Mouse (Mus musculus) thymus, postnatal 36 days (tissue): Measurements from ENCODE around the gene Prkch.

Source experiments
- DNase-seq, 2 experiments: peaks; one replicate each; pipeline ENCODE4 v3.0.0; 2022; ENCODE audit warnings: mixed read lengths in 2 of 2

Prkch gene

DNA sequence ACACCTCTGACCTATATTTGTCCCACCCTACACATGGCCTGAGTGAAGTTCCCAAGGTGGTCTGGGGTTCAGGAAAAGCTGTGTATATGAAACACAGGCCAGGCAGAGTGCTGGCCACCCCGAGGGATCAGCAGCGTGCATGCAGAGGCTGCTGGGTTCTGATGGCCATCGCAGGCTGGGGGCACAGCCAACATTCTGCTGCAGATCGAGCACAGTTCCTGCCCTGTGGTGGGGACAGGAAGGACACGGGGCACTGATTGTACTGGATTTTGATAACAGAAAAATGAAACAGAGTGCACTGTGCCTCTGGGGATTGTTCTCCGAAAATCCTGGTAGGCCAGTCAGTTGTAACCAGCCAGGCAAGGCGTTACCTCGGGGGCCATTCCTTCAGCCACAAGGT lies 181.6 kb downstream of the Prkch start:
- no peak for DNase-seq

GRCm38 (mm10) chr12:73768788-73769187 lies 184.2 kb downstream of the Prkch start:
- no peak for DNase-seq

- no peak for DNase-seq
These were observed 184.9 kb downstream of the Prkch start for GRCm38 (mm10) chr12:73769536-73769935.

- no peak for DNase-seq
These were observed 186.2 kb downstream of the Prkch start for GRCm38 (mm10) chr12:73770771-73771170.

DNA sequence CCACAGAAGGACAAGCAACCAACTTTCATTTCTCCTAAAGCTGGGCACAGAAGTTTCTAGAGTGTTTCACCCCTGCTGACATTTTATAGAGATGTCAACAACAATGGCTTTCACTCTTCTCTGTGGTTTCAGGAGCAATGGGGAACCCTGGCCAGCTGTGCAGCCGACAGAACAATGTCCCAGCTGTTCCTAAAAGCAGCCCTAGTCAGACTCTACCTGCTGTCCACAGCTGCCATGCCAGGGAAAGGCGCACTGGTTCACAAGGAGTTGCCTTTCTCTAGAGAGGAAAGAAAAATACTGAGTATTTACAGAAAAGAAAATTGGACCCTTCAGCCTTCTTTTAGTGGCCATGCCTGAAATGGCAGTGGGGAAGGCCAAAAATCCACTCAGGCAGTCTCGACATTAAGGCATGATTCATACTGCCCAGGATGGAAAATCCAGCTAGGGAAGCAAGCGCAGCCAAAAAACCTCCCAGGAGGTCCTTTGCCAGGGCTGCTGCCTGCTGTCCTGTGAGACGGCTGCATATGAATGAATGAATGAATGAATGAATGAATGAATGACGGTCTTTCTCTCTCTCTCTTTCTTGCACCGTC lies 190.3 kb downstream of the Prkch start:
- DNase-seq: no peak

DNA sequence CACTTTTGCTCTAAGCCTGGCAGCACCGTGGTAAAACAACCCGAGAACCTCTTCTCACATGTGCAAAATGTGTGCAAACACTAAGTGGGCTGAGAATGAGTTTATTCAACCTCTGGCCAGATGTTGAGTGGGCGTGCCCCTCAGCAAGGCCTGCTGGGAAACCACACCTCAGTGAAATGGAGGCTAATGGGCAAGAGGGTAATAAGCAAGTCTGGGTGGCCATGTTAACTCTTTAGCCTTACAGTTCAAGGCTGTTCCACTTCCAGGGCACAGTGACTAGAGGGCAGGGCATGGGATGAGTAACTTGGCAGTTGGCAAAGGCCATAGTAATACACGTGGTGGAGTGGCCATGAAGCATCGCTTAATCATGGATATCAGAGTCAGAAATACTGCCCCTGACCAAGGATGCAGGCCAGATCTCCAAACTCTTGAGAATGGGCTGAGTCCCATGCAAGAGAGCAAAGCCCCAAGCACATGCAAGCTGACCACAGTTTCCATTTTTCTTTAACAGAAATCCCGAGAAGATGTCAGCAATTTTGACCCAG lies 191.9 kb downstream of the Prkch start:
- DNase-seq: no peak

DNA sequence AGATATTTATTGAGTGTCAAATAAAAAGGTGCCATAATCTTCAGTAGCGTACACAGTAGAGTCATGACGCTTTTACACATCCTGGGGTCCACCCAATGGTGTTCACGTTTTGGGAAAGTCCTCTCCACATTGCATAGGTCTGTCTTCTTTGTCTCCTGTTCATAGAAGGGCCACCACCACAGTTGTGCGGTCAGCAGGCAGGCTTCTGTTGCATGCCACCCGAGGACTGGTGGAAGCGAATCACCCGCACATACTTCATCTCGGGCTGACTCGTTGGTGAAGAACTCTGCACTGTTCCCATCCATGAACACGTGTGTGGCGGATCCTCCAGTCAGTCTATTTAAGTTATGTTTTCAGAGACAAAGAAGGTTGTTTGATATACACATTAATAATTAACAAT lies 193.1 kb downstream of the Prkch start:
- no peak for DNase-seq

DNA sequence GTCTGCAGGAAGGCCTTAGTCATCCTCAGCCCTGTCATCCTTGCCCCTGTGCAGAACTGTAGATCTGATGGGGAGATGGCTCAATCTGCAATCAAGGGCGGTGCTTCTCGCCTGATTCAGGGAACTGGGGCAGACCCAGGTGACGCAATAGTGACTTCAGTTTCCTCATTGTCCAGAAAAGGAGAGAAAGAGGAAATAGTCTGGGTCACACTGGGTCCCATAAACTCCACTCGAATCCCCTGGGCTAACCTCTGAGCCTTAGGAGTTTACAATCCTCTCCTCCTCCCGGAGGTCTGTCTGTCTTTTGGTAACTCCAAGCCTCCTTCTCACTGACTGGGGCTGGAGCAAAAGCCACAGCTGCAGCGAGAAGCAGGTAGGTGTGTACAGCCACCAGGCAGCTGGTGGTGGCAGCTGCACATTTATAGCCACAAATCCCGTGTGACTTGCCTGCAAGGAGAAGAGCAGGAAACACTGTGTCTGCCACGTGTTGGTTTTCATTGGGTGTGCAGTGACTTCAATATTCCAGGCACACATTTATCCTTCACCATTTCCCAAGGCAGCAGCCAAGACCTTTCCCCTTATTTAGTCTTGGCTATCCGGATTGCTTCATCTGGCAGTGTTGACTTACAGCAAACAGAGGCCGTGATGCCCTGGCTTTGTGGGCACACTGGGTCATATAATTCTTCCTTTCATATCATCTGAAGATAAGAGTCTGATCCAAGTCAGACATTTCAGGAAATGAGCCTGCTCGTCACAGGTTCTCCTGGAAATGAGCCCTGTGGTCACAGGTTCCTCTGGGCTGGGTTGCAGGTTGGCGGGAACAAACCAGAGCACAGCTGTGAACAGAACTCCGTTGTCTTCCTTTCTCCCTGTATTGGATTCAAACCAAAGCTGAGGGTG lies 195.0 kb downstream of the Prkch start:
- peak; percentile 56 to 74 for DNase-seq

DNA sequence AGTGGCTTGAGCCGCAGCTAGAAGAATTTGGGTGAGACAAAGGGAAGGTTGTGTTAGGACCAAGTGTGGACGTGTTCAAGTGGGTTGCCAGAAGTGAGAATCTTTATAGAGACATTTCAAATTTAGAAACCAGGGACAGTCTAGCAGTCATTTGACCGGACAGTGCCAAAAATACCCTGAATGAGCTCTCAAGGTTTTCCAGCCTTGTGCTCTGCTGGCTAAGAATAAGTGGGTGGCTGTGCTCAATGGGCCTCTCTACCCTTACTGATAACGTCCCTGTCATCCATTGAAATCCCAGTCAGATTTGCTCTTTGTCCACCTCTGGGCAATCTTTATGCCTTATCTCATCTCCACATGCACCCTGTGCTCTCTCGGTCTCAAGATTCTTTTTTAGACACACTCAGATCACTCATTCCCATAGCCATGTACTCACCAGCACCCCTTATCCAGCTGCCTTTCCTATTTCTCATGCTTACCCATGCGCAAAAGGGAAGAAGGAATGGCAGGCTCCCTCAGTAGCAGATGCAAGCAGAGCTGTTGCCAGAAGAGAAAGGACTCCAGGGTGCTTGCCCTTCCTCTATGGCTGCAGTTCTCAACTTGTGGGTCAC lies 196.9 kb downstream of the Prkch start:
- DNase-seq: no peak

DNA sequence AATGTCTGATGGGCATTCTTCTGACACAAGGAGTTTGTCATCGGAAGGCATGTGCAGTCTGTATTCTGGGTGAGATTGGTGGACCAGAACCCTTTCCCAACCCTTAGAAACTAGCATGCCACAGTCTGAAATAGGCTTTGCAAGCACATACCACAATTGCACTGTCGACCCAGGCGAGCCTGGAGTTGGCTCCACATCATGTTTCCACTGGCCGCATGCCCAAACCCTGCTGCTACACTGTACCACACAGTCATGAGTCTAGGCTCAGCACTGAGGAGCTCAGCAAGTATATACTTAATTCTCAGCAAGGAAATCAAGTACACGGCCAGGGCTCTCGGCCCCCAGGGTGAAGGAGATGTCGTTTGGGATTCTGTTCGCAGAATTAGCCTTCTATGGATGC lies 202.3 kb downstream of the Prkch start:
- no peak for DNase-seq

- DNase-seq: no peak
These were observed 204.3 kb downstream of the Prkch start for GRCm38 (mm10) chr12:73788850-73789249.

- DNase-seq: no peak
These were observed 206.0 kb downstream of the Prkch start for GRCm38 (mm10) chr12:73790571-73791108.

GRCm38 (mm10) chr12:73793216-73793615 lies 208.6 kb downstream of the Prkch start:
- DNase-seq: no peak

DNA sequence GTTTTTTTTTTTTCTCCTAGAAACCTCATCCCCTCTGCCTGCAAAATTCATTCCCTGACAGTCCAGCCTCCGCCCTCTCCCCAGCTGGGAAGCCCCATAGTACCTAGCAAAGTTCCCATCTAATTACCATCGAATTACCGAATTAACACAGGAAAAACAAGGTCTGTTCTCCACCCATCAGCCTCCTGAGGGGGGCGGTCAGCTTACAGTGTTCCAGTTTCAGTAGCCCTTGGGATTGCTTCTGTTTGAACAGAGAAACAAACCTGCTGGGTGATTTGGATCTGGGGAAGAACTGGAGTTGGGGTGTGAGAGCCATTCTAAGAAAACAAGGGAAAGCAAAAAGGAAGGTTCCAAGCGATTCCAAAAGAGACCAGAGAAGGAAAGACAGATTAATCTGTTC lies 209.1 kb downstream of the Prkch start:
- DNase-seq: no peak

GRCm38 (mm10) chr12:73794151-73794883 lies 209.7 kb downstream of the Prkch start:
- peak; percentile 54 to 60 for DNase-seq

DNA sequence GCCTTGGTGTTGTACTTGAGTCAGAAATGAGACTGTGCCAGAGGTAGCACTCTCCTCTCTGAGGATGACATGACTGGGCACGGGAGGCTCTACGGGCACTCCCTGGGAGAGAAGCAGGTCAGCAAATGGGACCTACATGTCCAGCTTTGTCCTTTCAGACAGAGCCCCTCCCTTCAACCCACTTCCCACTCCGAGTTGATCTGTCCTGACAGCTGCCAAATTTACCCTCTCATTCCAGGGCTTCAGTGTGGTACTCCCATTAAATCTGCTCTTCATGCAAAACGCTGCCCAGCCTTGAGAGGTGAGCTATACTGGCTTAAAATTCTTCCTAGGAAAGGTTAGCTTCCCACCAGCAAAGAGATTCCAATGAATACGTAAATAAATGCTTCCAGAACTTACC lies 215.1 kb downstream of the Prkch start:
- DNase-seq: no peak

DNA sequence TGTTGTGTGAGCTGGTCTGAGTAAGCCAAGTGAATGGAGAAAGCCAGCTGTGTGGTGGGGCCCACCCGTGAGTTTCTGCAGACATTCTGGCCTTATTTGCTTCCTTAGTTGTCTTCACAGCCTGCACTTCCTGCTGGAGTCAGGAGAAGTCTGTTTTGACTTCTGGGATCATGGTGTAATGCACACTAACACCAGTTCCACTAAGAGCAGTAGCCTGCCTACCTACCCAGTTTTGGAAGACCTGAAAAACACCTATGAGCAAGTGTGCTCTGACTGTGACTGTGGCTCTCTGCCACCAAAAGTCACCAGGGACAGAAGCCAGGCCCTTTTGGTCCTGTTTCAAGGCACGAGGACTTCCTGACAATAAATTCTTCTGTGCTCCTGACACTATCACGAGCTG lies 216.3 kb downstream of the Prkch start:
- no peak for DNase-seq

GRCm38 (mm10) chr12:73801845-73802244 lies 217.2 kb downstream of the Prkch start:
- DNase-seq: no peak

GRCm38 (mm10) chr12:73802379-73803057 lies 217.9 kb downstream of the Prkch start:
- DNase-seq: no peak

DNA sequence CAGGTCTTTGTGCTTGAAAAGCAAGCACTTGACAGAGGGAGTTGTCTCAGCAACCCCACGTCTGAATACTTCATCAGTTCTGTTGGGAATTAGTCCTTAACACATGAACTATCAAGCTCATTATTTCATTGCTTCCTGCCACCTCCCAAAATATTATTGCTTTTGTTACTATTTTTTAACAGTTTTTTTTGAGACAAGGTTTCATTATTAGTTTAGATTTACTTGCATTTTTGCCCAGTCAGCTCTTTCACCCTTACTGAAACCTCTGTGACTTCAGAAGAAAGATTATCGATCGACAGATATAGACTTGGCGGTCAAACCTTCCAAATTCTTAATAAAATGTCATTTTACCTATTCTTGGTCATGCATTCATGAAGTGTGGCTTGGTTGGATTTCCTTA lies 219.3 kb downstream of the Prkch start:
- DNase-seq: no peak

GRCm38 (mm10) chr12:73805541-73805940 lies 220.9 kb downstream of the Prkch start:
- no peak for DNase-seq

GRCm38 (mm10) chr12:73806003-73806402 lies 221.4 kb downstream of the Prkch start:
- no peak for DNase-seq
